Mouse (Mus musculus): ENCODE results near the gene Tdp1. TPM values are rescaled to one million over a fixed set of nuclear protein-coding genes. Genes with fewer than 3 reads are reported as not detected.

Gene Tdp1
- polyA plus RNA-seq, 1 experiment from 2014 or later, result 30.5 TPM

GRCm38 (mm10) chr12:99921045-99921444 is 36.7 kb downstream of the Tdp1 start:
- WGBS, result 92% methylated on average over 3 of the region's 3 CpGs

GRCm38 (mm10) chr12:99923131-99923606 is 38.9 kb downstream of the Tdp1 start:
- WGBS, result 30% methylated on average over 5 of the region's 5 CpGs
- no peak for ATAC-seq (ENCODE audit: insufficient number of reproducible peaks, insufficient read depth, low FRiP score, low read depth)
- H3K27ac ChIP-seq (replicated peaks in 1 of 2; ENCODE audit: control insufficient read depth in 1 of 2, insufficient read depth in 1 of 2, low read depth in 2 of 2, low read length in 2 of 2), result no peak overlapping the region

More at GRCm38 (mm10) chr12:99921045-99921444, 36.7 kb downstream of the Tdp1 start:
- H3K36me3 ChIP-seq (ENCODE audit: control insufficient read depth, insufficient read depth, low read length), result peaks cover 14% of the 10 kb centered on the region
- no peak overlapping the region for H3K4me3 ChIP-seq (ENCODE audit: control insufficient read depth in 1 of 2, insufficient read depth in 1 of 2, low read depth in 1 of 2, low read length in 2 of 2)
- H3K9ac ChIP-seq (ENCODE audit: low read length), result no peak overlapping the region
- no peak overlapping the region for H3K4me2 ChIP-seq (ENCODE audit: low read length)
- peaks cover 13 to 19% of the 10 kb centered on the region in 2 experiments for H3K4me1 ChIP-seq (ENCODE audit: control insufficient read depth in 2 of 2, insufficient read depth in 2 of 2, low read length in 2 of 2)
- ATAC-seq (ENCODE audit: insufficient number of reproducible peaks, insufficient read depth, low FRiP score, low read depth), result no peak
- H3K9me3 ChIP-seq (ENCODE audit: control insufficient read depth, low read length), result no peaks in the 10 kb centered on the region
- no peaks in the 10 kb centered on the region for H3K27me3 ChIP-seq (ENCODE audit: control insufficient read depth, insufficient read depth, low read length)
- no peak overlapping the region for H3K27ac ChIP-seq (replicated peaks in 1 of 2; ENCODE audit: control insufficient read depth in 1 of 2, insufficient read depth in 1 of 2, low read depth in 2 of 2, low read length in 2 of 2)

DNA sequence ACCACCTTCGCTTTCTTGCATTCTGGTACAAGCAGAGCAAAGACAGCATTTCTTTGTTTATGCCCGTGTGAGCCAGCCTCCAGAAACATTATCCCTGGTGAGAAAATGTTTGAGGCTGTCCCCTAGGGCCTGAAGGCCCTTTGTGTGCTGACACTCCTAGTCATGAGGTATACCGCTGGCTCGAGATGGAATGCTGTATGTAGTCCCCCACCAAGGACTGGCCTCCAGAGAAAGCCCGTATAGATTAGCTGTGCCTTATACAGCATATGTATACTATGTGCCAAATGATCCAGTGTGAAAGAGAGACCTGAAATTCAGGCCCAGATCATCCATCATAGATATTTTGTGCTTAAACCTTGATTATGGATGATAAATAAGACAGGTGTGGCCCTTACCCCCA is 39.4 kb downstream of the Tdp1 start:
- Histone ChIP-seq H3K4me3 (ENCODE audit: control insufficient read depth in 1 of 2, insufficient read depth in 1 of 2, low read depth in 1 of 2, low read length in 2 of 2) (no peak overlapping the region), H3K4me2 (ENCODE audit: low read length) (no peak overlapping the region), H3K27ac (replicated peaks in 1 of 2; ENCODE audit: control insufficient read depth in 1 of 2, insufficient read depth in 1 of 2, low read depth in 2 of 2, low read length in 2 of 2) (no peak overlapping the region), H3K27me3 (ENCODE audit: control insufficient read depth, insufficient read depth, low read length) (no peaks in the 10 kb centered on the region), H3K9ac (ENCODE audit: low read length) (no peak overlapping the region), H3K36me3 (ENCODE audit: control insufficient read depth, insufficient read depth, low read length) (peaks cover 21% of the 10 kb centered on the region), H3K4me1 (ENCODE audit: control insufficient read depth in 2 of 2, insufficient read depth in 2 of 2, low read length in 2 of 2) (peaks cover 6 to 8% of the 10 kb centered on the region in 2 experiments), H3K9me3 (ENCODE audit: control insufficient read depth, low read length) (no peaks in the 10 kb centered on the region)
- no peak for ATAC-seq (ENCODE audit: insufficient number of reproducible peaks, insufficient read depth, low FRiP score, low read depth)
- 63% methylated on average over 5 of the region's 5 CpGs for WGBS

More at GRCm38 (mm10) chr12:99923131-99923606, 38.9 kb downstream of the Tdp1 start:
- H3K4me3 ChIP-seq (ENCODE audit: control insufficient read depth in 1 of 2, insufficient read depth in 1 of 2, low read depth in 1 of 2, low read length in 2 of 2), result no peak overlapping the region
- no peaks in the 10 kb centered on the region for H3K9me3 ChIP-seq (ENCODE audit: control insufficient read depth, low read length)
- H3K36me3 ChIP-seq (ENCODE audit: control insufficient read depth, insufficient read depth, low read length), result peaks cover 21% of the 10 kb centered on the region
- H3K4me1 ChIP-seq (ENCODE audit: control insufficient read depth in 2 of 2, insufficient read depth in 2 of 2, low read length in 2 of 2), result peaks cover 6 to 11% of the 10 kb centered on the region in 2 experiments
- no peaks in the 10 kb centered on the region for H3K27me3 ChIP-seq (ENCODE audit: control insufficient read depth, insufficient read depth, low read length)
- no peak overlapping the region for H3K4me2 ChIP-seq (ENCODE audit: low read length)
- no peak overlapping the region for H3K9ac ChIP-seq (ENCODE audit: low read length)

DNA sequence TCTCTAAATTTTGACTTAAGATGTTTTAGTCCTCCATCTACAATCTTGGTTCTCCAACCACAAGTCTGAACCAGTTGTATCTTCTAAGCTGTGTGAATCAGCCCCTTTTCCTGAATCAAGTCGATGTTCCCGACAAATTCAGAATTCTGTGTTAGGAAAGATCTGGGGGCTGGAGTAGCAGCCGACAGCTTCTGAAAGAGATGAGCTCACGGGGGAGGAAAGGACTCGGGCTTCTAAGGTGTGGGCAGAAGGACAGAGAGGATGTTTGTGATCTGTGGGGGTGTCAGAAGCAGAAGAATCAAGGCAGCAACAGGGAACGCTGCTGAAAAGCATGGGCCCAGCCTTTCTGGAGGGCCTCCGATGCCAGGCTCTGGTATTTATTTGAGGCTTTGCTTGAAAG is 44.0 kb downstream of the Tdp1 start:
- H3K36me3 ChIP-seq (ENCODE audit: control insufficient read depth, insufficient read depth, low read length), result peaks cover 31% of the 10 kb centered on the region
- no peaks in the 10 kb centered on the region for H3K9me3 ChIP-seq (ENCODE audit: control insufficient read depth, low read length)
- ATAC-seq (ENCODE audit: insufficient number of reproducible peaks, insufficient read depth, low FRiP score, low read depth), result no peak
- H3K4me2 ChIP-seq (ENCODE audit: low read length), result no peak overlapping the region
- H3K9ac ChIP-seq (ENCODE audit: low read length), result no peak overlapping the region
- H3K4me3 ChIP-seq (ENCODE audit: control insufficient read depth in 1 of 2, insufficient read depth in 1 of 2, low read depth in 1 of 2, low read length in 2 of 2), result no peak overlapping the region
- H3K27ac ChIP-seq (replicated peaks in 1 of 2; ENCODE audit: control insufficient read depth in 1 of 2, insufficient read depth in 1 of 2, low read depth in 2 of 2, low read length in 2 of 2), result no peak overlapping the region
- peaks cover 2 to 7% of the 10 kb centered on the region in 2 experiments for H3K4me1 ChIP-seq (ENCODE audit: control insufficient read depth in 2 of 2, insufficient read depth in 2 of 2, low read length in 2 of 2)
- H3K27me3 ChIP-seq (ENCODE audit: control insufficient read depth, insufficient read depth, low read length), result no peaks in the 10 kb centered on the region
- 77% methylated on average over 7 of the region's 7 CpGs for WGBS

- H3K4me2 ChIP-seq (ENCODE audit: low read length), result no peak overlapping the region
- H3K27ac ChIP-seq (replicated peaks in 1 of 2; ENCODE audit: control insufficient read depth in 1 of 2, insufficient read depth in 1 of 2, low read depth in 2 of 2, low read length in 2 of 2), result no peak overlapping the region
- WGBS, result 81% methylated on average over 1 of the region's 1 CpGs
- H3K9me3 ChIP-seq (ENCODE audit: control insufficient read depth, low read length), result no peaks in the 10 kb centered on the region
- peaks cover 0 to 5% of the 10 kb centered on the region in 2 experiments; a peak in 3 of 4 replicates for H3K4me1 ChIP-seq (ENCODE audit: control insufficient read depth in 2 of 2, insufficient read depth in 2 of 2, low read length in 2 of 2)
- no peak overlapping the region for H3K9ac ChIP-seq (ENCODE audit: low read length)
- H3K4me3 ChIP-seq (ENCODE audit: control insufficient read depth in 1 of 2, insufficient read depth in 1 of 2, low read depth in 1 of 2, low read length in 2 of 2), result no peak overlapping the region
- no peaks in the 10 kb centered on the region for H3K27me3 ChIP-seq (ENCODE audit: control insufficient read depth, insufficient read depth, low read length)
- peaks cover 31% of the 10 kb centered on the region for H3K36me3 ChIP-seq (ENCODE audit: control insufficient read depth, insufficient read depth, low read length)
- ATAC-seq (ENCODE audit: insufficient number of reproducible peaks, insufficient read depth, low FRiP score, low read depth), result no peak
Observed at GRCm38 (mm10) chr12:99929160-99929559, 44.8 kb downstream of the Tdp1 start.

DNA sequence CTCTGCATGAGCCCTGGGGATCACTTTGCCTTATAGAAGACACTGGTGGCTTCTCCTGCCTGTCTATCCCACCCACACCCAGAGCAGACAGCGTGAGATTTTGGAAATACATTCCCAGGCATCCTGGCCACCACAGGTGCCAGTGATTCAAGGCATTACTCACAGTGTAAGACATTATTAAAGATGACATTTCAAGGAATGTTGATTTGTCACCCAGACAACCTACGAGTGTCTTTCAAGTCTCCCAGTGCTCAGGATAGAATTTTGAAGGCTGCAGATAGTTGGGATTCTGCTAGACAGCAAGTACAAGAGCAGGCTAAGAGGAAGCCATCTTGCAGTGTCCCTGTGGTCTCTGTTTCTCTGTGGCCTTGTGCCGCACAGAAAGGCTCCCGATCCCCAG is 47.9 kb downstream of the Tdp1 start:
- WGBS, result 90% methylated on average over 4 of the region's 4 CpGs

GRCm38 (mm10) chr12:99933630-99934029 is 49.3 kb downstream of the Tdp1 start:
- H3K4me1 ChIP-seq (ENCODE audit: control insufficient read depth in 2 of 2, insufficient read depth in 2 of 2, low read length in 2 of 2), result peaks cover 0 to 3% of the 10 kb centered on the region in 2 experiments; a peak in 3 of 4 replicates

More for the DNA sequence above, 47.9 kb downstream of the Tdp1 start:
- no peak overlapping the region for H3K4me3 ChIP-seq (ENCODE audit: control insufficient read depth in 1 of 2, insufficient read depth in 1 of 2, low read depth in 1 of 2, low read length in 2 of 2)
- no peaks in the 10 kb centered on the region for H3K9me3 ChIP-seq (ENCODE audit: control insufficient read depth, low read length)
- H3K27ac ChIP-seq (replicated peaks in 1 of 2; ENCODE audit: control insufficient read depth in 1 of 2, insufficient read depth in 1 of 2, low read depth in 2 of 2, low read length in 2 of 2), result no peak overlapping the region
- H3K27me3 ChIP-seq (ENCODE audit: control insufficient read depth, insufficient read depth, low read length), result no peaks in the 10 kb centered on the region
- H3K9ac ChIP-seq (ENCODE audit: low read length), result no peak overlapping the region
- H3K36me3 ChIP-seq (ENCODE audit: control insufficient read depth, insufficient read depth, low read length), result peaks cover 34% of the 10 kb centered on the region
- ATAC-seq (ENCODE audit: insufficient number of reproducible peaks, insufficient read depth, low FRiP score, low read depth), result no peak
- no peak overlapping the region for H3K4me2 ChIP-seq (ENCODE audit: low read length)
- H3K4me1 ChIP-seq (ENCODE audit: control insufficient read depth in 2 of 2, insufficient read depth in 2 of 2, low read length in 2 of 2), result peaks cover 0 to 3% of the 10 kb centered on the region in 2 experiments; a peak in 3 of 4 replicates

GRCm38 (mm10) chr12:99935403-99935802 is 51.1 kb downstream of the Tdp1 start:
- WGBS, result 93% methylated on average over 8 of the region's 8 CpGs
- Histone ChIP-seq H3K36me3 (ENCODE audit: control insufficient read depth, insufficient read depth, low read length) (peaks cover 29% of the 10 kb centered on the region), H3K27me3 (ENCODE audit: control insufficient read depth, insufficient read depth, low read length) (no peaks in the 10 kb centered on the region), H3K4me1 (ENCODE audit: control insufficient read depth in 2 of 2, insufficient read depth in 2 of 2, low read length in 2 of 2) (peaks cover 0 to 4% of the 10 kb centered on the region in 2 experiments; a peak in 3 of 4 replicates), H3K4me2 (ENCODE audit: low read length) (no peak overlapping the region), H3K9ac (ENCODE audit: low read length) (no peak overlapping the region), H3K27ac (replicated peaks in 1 of 2; ENCODE audit: control insufficient read depth in 1 of 2, insufficient read depth in 1 of 2, low read depth in 2 of 2, low read length in 2 of 2) (no peak overlapping the region), H3K4me3 (ENCODE audit: control insufficient read depth in 1 of 2, insufficient read depth in 1 of 2, low read depth in 1 of 2, low read length in 2 of 2) (no peak overlapping the region), H3K9me3 (ENCODE audit: control insufficient read depth, low read length) (no peaks in the 10 kb centered on the region)
- no peak for ATAC-seq (ENCODE audit: insufficient number of reproducible peaks, insufficient read depth, low FRiP score, low read depth)

More at GRCm38 (mm10) chr12:99933630-99934029, 49.3 kb downstream of the Tdp1 start:
- Histone ChIP-seq H3K36me3 (ENCODE audit: control insufficient read depth, insufficient read depth, low read length) (peaks cover 30% of the 10 kb centered on the region), H3K4me3 (ENCODE audit: control insufficient read depth in 1 of 2, insufficient read depth in 1 of 2, low read depth in 1 of 2, low read length in 2 of 2) (no peak overlapping the region), H3K9ac (ENCODE audit: low read length) (no peak overlapping the region), H3K27me3 (ENCODE audit: control insufficient read depth, insufficient read depth, low read length) (no peaks in the 10 kb centered on the region), H3K9me3 (ENCODE audit: control insufficient read depth, low read length) (no peaks in the 10 kb centered on the region), H3K4me2 (ENCODE audit: low read length) (no peak overlapping the region), H3K27ac (replicated peaks in 1 of 2; ENCODE audit: control insufficient read depth in 1 of 2, insufficient read depth in 1 of 2, low read depth in 2 of 2, low read length in 2 of 2) (no peak overlapping the region)
- no peak for ATAC-seq (ENCODE audit: insufficient number of reproducible peaks, insufficient read depth, low FRiP score, low read depth)
- WGBS, result 93% methylated on average over 3 of the region's 3 CpGs

All from heart, embryonic 14.5 days (tissue).